Mouse (Mus musculus): ENCODE data around the gene Ncoa3. TPM values are rescaled to one million over a fixed set of nuclear protein-coding genes. Genes with fewer than 3 reads are reported as not detected.

Gene Ncoa3
- polyA plus RNA-seq, 1 experiment: 34.2 TPM

Other genes starting within 250 kb of the Ncoa3 start
- 79.7 and 86.6 TPM in 2 replicates for gene Zmynd8, start 93.6 kb upstream of the Ncoa3 start, polyA plus RNA-seq (2012; rRNA removed)
- 52.1 and 61.0 TPM in 2 replicates for gene Sulf2, start 163.0 kb downstream of the Ncoa3 start, polyA plus RNA-seq (2012; rRNA removed)

Measured in frontal cortex, adult 2 months (tissue).